Mouse (Mus musculus): ENCODE data around the gene Padi2. TPM values are rescaled to one million over a fixed set of nuclear protein-coding genes. Genes with fewer than 3 reads are reported as not detected.

Padi2 gene
- polyA plus RNA-seq, 1 experiment, result 0.67 TPM

DNA sequence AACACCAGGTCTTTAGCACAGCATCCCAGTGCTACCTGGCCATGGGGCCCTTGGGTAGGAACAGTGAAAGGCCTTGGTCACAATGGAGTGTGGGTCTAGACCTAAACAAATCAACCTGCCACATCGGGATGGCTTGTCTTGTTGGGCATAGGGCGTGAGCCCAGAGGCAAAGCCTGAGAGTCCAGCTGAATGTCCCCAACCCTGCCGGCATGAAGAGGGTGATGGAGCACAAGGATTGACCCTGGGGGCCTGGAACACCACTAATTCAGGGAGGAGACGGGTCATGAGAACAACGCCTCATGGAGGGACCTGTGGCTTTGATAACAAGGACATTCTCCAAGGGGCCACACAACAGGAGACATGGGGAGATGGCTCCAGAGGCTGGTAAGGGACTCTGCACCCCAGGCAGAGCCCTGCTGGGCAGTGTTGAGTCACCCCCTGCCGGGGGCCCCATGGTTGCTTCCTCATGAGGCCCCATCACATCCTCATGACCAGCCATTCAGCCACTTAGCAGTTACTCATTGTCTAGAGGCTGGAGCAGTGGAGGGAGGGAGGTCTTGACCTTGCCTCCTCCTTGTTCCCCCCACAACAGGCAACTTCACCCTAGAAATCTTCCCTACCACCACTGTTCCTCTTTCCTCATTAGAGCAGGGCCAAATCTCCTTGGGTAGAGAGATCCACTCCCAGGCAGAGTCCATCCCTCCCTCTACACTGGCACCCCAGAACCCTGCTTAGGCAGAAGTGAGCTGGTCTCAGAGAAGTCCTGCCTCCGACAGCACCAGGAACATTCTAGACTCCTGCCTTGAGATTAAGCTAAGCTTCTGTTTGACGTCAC is 34.1 kb upstream of the Padi2 start:
- TF ChIP-seq POLR2A (IDR thresholded peaks at IDR 0.05; ENCODE audit: borderline replicate concordance, extremely low read depth, insufficient read depth, insufficient read length, poor library complexity, severe bottlenecking) (no peak), CTCF (IDR thresholded peaks at IDR 0.05; ENCODE audit: borderline replicate concordance, extremely low read depth, insufficient read depth, insufficient read length) (no peak)
- DNase-seq (ENCODE audit: low read depth), result no peak

GRCm38 (mm10) chr4:140872686-140872992 is 33.5 kb upstream of the Padi2 start:
- no peak for DNase-seq (ENCODE audit: low read depth)
- TF ChIP-seq CTCF (IDR thresholded peaks at IDR 0.05; ENCODE audit: borderline replicate concordance, extremely low read depth, insufficient read depth, insufficient read length) (no peak), POLR2A (IDR thresholded peaks at IDR 0.05; ENCODE audit: borderline replicate concordance, extremely low read depth, insufficient read depth, insufficient read length, poor library complexity, severe bottlenecking) (no peak)

DNA sequence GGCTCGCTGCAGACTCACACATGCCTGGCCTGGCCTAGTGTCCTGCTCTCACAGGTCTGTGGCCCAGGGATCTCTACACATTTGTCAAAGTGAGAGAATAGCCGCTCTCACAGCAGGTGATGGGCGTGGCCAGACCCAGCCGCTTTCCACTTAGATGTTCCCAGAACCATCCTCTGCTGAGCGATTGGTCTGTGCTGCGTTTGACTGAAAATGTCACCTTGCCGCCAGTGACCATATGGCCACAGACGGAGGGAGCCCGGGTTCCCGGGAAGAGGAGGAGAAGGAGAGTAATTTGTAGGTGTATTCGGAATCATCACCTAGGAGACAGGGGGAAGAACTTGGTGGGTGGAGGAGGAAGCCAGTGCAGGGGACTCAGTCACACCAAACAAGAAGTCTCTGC is 33.1 kb upstream of the Padi2 start:
- no peak for DNase-seq (ENCODE audit: low read depth)

DNA sequence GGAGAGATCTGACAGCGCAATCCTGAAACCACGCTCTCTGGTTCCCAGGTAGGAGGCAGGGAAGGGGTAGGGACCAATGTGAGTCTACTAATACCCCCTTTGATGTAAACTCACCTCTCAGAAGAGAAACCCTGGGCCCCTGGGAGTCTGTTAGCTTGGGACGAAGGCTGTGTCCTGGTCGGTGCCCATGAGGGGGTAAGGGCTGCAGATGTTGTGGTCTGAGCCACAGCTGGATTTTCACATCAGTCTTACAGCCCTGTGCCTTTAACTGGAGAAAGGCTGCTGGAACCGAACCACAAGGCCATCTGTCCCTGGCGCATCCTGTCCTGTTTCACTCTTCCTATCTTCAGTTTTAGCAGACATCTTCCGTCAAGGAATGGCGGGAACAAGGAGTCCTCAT is 30.0 kb upstream of the Padi2 start:
- no peak for TF ChIP-seq CTCF (IDR thresholded peaks at IDR 0.05; ENCODE audit: borderline replicate concordance, extremely low read depth, insufficient read depth, insufficient read length)
- TF ChIP-seq POLR2A (IDR thresholded peaks at IDR 0.05; ENCODE audit: borderline replicate concordance, extremely low read depth, insufficient read depth, insufficient read length, poor library complexity, severe bottlenecking), result no peak
- DNase-seq (ENCODE audit: low read depth), result no peak

More for the DNA sequence above, 33.1 kb upstream of the Padi2 start:
- TF ChIP-seq CTCF (IDR thresholded peaks at IDR 0.05; ENCODE audit: borderline replicate concordance, extremely low read depth, insufficient read depth, insufficient read length) (no peak), POLR2A (IDR thresholded peaks at IDR 0.05; ENCODE audit: borderline replicate concordance, extremely low read depth, insufficient read depth, insufficient read length, poor library complexity, severe bottlenecking) (no peak)

- TF ChIP-seq CTCF (IDR thresholded peaks at IDR 0.05; ENCODE audit: borderline replicate concordance, extremely low read depth, insufficient read depth, insufficient read length), result no peak
- TF ChIP-seq POLR2A (IDR thresholded peaks at IDR 0.05; ENCODE audit: borderline replicate concordance, extremely low read depth, insufficient read depth, insufficient read length, poor library complexity, severe bottlenecking), result no peak
- DNase-seq (ENCODE audit: low read depth), result no peak
Measured at GRCm38 (mm10) chr4:140876681-140877080, 29.5 kb upstream of the Padi2 start.

GRCm38 (mm10) chr4:140877441-140877840 is 28.7 kb upstream of the Padi2 start:
- DNase-seq (ENCODE audit: low read depth), result no peak

DNA sequence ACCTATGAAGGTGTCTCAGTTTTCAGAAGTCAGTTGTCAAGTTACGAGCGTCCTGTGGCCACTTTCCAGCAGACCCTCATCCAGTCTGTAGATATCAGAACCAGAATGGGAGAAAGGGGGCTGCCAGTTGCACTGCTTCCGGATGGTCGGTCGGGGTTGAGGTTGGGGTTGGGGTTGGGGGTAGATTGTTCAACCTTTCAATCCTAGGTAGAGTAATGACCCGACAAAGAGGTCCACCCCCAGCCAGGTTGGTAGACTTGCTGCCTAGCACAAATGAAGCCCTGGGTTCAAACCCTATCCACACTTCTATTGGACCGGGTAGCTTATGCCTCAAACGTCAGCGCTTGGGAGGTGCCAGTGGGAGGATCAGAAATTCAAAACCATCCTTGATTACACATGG is 27.5 kb upstream of the Padi2 start:
- no peak for DNase-seq (ENCODE audit: low read depth)
- TF ChIP-seq POLR2A (IDR thresholded peaks at IDR 0.05; ENCODE audit: borderline replicate concordance, extremely low read depth, insufficient read depth, insufficient read length, poor library complexity, severe bottlenecking) (no peak), CTCF (IDR thresholded peaks at IDR 0.05; ENCODE audit: borderline replicate concordance, extremely low read depth, insufficient read depth, insufficient read length) (no peak)

More at GRCm38 (mm10) chr4:140877441-140877840, 28.7 kb upstream of the Padi2 start:
- TF ChIP-seq POLR2A (IDR thresholded peaks at IDR 0.05; ENCODE audit: borderline replicate concordance, extremely low read depth, insufficient read depth, insufficient read length, poor library complexity, severe bottlenecking), result no peak
- no peak for TF ChIP-seq CTCF (IDR thresholded peaks at IDR 0.05; ENCODE audit: borderline replicate concordance, extremely low read depth, insufficient read depth, insufficient read length)

DNA sequence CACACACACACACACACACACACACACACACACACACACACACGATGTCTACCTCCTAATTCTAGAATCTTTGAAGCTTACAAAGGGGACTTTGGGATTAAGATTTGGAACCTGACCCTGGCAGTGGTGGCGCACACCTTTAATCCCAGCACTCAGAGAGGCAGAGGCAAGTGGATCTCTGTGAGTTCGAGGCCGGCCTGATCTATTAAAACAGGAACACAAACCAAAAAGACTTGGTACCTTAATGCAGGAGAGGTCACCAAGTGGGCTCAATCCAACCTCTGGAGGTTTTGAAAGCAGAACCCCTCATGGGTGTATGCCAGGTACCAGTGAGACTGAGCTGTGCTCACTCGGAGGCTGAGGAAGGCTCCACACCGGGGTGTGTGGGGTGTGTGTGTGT is 27.0 kb upstream of the Padi2 start:
- TF ChIP-seq POLR2A (IDR thresholded peaks at IDR 0.05; ENCODE audit: borderline replicate concordance, extremely low read depth, insufficient read depth, insufficient read length, poor library complexity, severe bottlenecking) (no peak), CTCF (IDR thresholded peaks at IDR 0.05; ENCODE audit: borderline replicate concordance, extremely low read depth, insufficient read depth, insufficient read length) (no peak)
- no peak for DNase-seq (ENCODE audit: low read depth)

- TF ChIP-seq POLR2A (IDR thresholded peaks at IDR 0.05; ENCODE audit: borderline replicate concordance, extremely low read depth, insufficient read depth, insufficient read length, poor library complexity, severe bottlenecking), result no peak
- TF ChIP-seq CTCF (IDR thresholded peaks at IDR 0.05; ENCODE audit: borderline replicate concordance, extremely low read depth, insufficient read depth, insufficient read length), result no peak
- DNase-seq (ENCODE audit: low read depth), result peak; percentile 77
Measured at GRCm38 (mm10) chr4:140879739-140880138, 26.4 kb upstream of the Padi2 start.

- no peak for TF ChIP-seq CTCF (IDR thresholded peaks at IDR 0.05; ENCODE audit: borderline replicate concordance, extremely low read depth, insufficient read depth, insufficient read length)
- TF ChIP-seq POLR2A (IDR thresholded peaks at IDR 0.05; ENCODE audit: borderline replicate concordance, extremely low read depth, insufficient read depth, insufficient read length, poor library complexity, severe bottlenecking), result no peak
- no peak for DNase-seq (ENCODE audit: low read depth)
Measured at GRCm38 (mm10) chr4:140880207-140880606, 25.9 kb upstream of the Padi2 start.

DNA sequence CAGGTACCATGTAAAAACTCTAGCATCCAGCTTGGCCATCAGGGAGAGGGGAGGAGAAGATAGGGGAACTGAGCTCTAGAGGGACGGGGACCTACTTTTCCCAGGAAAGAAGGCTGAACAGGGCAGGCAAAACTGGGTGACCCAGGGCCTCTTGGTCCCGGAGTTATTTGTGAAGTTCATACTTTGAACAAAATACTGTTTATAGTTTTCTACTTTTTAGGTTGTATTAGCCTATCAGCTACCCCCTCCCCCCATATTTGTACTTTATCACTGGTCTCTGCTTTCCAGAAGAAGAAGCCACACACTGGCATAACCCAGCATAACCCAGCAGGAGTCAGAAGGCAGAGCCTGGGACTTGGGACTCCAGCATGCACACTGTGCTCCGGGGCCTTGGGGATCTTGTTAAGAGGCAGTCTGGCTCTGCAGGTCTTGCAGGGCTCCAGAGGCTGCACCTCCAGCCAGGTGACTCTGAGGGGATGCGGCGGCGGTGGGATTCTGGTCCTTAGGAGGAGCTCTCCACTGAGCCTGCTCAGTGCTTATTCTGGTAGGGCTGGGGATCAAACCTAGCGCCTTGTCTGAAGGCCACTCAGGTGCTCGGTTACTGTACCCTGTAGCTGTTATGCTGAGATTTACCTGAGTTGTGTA is 25.0 kb upstream of the Padi2 start:
- DNase-seq (ENCODE audit: low read depth), result no peak
- TF ChIP-seq CTCF (IDR thresholded peaks at IDR 0.05; ENCODE audit: borderline replicate concordance, extremely low read depth, insufficient read depth, insufficient read length) (no peak), POLR2A (IDR thresholded peaks at IDR 0.05; ENCODE audit: borderline replicate concordance, extremely low read depth, insufficient read depth, insufficient read length, poor library complexity, severe bottlenecking) (no peak)

GRCm38 (mm10) chr4:140881771-140882170 is 24.4 kb upstream of the Padi2 start:
- TF ChIP-seq CTCF (IDR thresholded peaks at IDR 0.05; ENCODE audit: borderline replicate concordance, extremely low read depth, insufficient read depth, insufficient read length) (no peak), POLR2A (IDR thresholded peaks at IDR 0.05; ENCODE audit: borderline replicate concordance, extremely low read depth, insufficient read depth, insufficient read length, poor library complexity, severe bottlenecking) (no peak)
- no peak for DNase-seq (ENCODE audit: low read depth)
